Mouse (Mus musculus): Measurements from ENCODE around the gene Hist1h4c. TPM values are rescaled to one million over a fixed set of nuclear protein-coding genes. Genes with fewer than 3 reads are reported as not detected.
"Not testable (repeated sequence)": the region's sequence is repeated elsewhere in the genome, so short reads cannot be mapped to it uniquely, and the experiment has no call there.

Gene Hist1h4c
- total RNA-seq, 2 experiments from 2014 or later, result 107 to 117 TPM

DNA sequence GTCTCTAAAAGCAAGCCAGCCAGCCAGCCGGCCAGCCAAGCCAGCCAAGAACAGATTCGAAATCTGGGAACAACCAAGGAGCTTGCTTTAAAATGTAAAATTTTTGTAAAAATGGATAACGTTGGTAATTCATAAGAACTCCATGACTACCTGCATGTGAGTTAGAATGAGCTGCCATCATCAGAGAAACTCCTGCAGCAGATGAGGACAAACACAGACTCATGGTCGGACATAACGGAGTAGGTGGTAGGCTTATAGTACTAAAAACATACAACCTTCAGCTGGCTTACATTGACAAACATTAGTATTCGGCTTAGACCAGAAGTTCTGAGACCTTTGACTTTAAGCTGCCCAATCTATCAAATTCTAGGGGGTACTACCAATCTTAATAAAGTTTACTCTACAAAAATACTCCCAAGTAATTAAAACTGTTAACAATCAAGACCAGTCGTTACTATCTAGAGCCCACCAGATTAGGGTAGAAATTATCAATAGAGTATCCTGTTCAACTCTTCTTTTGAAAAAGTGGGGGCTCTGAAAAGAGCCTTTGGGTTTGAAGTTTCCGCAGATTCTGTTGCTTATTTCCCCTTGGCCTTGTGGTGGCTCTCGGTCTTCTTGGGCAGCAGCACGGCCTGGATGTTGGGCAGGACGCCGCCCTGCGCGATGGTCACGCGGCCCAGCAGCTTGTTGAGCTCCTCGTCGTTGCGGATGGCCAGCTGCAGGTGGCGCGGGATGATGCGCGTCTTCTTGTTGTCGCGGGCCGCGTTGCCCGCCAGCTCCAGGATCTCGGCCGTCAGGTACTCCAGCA is 15.1 kb downstream of the Hist1h4c start:
- intact Hi-C loops (cut with DNase I), result loop anchor here (1.0 to 10.0 kb wide), 4 partner anchors 62 to 1958 kb away; partner anchors contain the start of genes Hist1h2ah, Hist1h2be, Hist1h2bk and Hist1h2bm
- DNase-seq (ENCODE audit: low spot score in 2 of 2), result not testable (repeated sequence)

DNA sequence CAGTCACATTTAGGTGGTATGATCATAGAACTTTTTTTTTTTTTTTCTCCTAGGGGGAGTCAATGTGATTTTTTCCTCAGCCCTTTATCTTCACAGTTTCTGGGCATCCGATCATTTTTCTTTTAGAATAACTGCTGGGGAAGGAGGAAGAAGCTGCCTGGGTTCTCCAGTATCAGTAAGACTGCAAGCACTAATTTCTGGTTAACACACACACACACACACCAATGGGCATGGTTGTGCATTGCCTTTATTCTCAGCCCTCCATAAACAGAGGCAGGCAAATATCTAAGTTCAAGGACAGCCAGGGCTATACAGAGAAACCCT is 15.7 kb downstream of the Hist1h4c start:
- intact Hi-C loops (cut with DNase I), result loop anchor here (5.0 to 10.0 kb wide), 3 partner anchors 95 to 1958 kb away; partner anchors contain the start of genes Hist1h2ah, Hist1h2bk and Hist1h2bm
- no peak for DNase-seq (ENCODE audit: low spot score in 2 of 2)

DNA sequence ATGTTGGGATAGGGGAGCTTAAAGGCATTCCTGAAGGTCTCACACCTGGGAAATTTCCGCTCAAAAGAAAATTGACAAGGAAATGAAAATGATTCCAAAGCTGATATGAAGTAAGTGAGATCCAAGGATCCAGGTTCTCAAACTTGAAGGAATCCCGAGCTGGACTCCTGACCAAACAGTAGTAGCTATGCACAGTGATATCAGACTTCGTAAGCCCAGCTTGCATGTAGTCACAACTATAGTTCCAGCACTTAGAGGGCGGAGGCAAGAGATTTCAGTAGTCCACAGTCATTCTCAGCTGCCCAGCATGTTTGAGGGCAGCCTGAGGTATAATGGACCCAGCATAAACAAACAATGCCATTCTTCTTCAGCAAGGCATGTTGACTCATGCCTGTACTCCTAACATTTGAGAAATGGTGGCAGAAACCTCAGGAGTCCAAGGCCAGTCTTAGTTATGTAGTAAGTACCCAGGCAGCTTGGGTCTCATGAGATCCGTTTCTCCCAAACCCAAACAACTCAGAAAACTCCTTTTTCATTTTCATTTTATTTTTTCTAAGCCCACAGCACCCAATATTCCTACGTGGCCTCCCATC is 16.2 kb downstream of the Hist1h4c start:
- no peak for DNase-seq (ENCODE audit: low spot score in 2 of 2)
- intact Hi-C loops (cut with DNase I), result loop anchor here (5.0 to 10.0 kb wide), 3 partner anchors 95 to 1957 kb away; partner anchors contain the start of genes Hist1h2ah, Hist1h2bk and Hist1h2bm

- DNase-seq (ENCODE audit: low spot score in 2 of 2), result no peak
- intact Hi-C loops (cut with DNase I), result no loop called here
Observed at GRCm38 (mm10) chr13:23662536-23662935, 35.7 kb downstream of the Hist1h4c start.

DNA sequence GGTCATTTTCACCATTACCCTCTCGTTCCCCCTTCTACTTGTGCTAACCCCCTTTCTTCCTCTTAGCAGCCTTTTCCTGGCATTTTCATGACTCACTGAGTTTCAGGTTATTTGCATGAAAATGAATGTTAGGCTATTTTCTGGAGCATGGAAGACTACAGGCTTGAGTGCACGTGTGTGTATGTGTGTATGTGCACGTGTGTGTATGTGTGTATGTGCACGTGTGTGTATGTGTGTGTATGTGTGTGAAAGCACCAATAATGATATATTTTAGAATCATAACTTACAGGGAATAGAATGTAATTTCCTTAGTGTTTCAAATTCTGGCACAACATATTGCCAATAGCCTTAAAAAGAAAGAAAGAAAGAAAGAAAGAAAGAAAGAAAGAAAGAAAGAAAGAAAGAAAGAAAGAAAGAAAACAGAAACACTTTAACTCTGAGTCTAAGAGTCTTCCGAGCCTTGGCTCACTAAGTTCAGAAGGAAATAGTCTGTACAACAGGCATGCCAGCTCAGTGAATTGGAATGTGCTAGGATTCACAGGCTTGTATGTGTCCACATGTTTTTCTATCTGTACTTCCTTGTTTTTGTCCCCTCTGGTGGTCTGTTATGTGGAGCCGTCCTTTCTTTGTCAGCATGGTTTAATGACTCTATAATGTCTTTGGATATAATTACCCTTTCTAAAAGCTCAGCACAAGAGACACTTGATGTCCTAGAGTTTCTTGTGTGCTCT is 38.5 kb downstream of the Hist1h4c start:
- intact Hi-C loops (cut with DNase I), result no loop called here
- DNase-seq (ENCODE audit: low spot score in 2 of 2), result no peak

Small RNAs within 50 kb of the gene (microRNA-seq; reads per million reads assigned to microRNA genes)
- not detected for gene Gm44314
- gene Gm44350, result not detected

Other genes with a start within 250 kb of the Hist1h4c start
- not detected for gene Btn1a1, start 232.6 kb downstream of the Hist1h4c start, total RNA-seq (2021)
- gene Btn2a2, start 209.6 kb downstream of the Hist1h4c start, total RNA-seq (2021), result 1 to 10 TPM in 1 of 2 experiments, under 1 TPM in 1; 0.93 to 1.5 TPM
- gene Hist1h4h, start 167.4 kb downstream of the Hist1h4c start, total RNA-seq (2021), result 100 to 1,000 TPM; 319 to 326 TPM
- 1 to 10 TPM; 6.2 to 7.0 TPM for gene Hist1h2af, start 164.5 kb downstream of the Hist1h4c start, total RNA-seq (2021)
- gene Hist1h3g, start 163.0 kb downstream of the Hist1h4c start, total RNA-seq (2021), result 1 to 10 TPM; 3.6 to 4.6 TPM
- 1 to 10 TPM in 1 of 2 experiments, under 1 TPM in 1; 0.79 to 1.2 TPM for gene Hist1h2bh, start 155.1 kb downstream of the Hist1h4c start, total RNA-seq (2021)
- 10 to 100 TPM; 17.9 to 18.2 TPM for gene Hist1h3f, start 154.4 kb downstream of the Hist1h4c start, total RNA-seq (2021)
- 100 to 1,000 TPM; 173 to 184 TPM for gene Hist1h4f, start 146.8 kb downstream of the Hist1h4c start, total RNA-seq (2021)
- 1 to 10 TPM; 4.7 to 6.5 TPM for gene Hist1h1d, start 145.2 kb downstream of the Hist1h4c start, total RNA-seq (2021)
- gene Hist1h3e, start 136.1 kb downstream of the Hist1h4c start, total RNA-seq (2021), result 10 to 100 TPM; 46.6 to 51.6 TPM
- 1 to 10 TPM; 6.2 to 7.8 TPM for gene Hist1h2ae, start 127.2 kb downstream of the Hist1h4c start, total RNA-seq (2021)
- gene Hist1h2bg, start 127.1 kb downstream of the Hist1h4c start, total RNA-seq (2021), result 10 to 100 TPM; 86.3 to 99.7 TPM
- 10 to 100 TPM; 20.6 to 28.9 TPM for gene Hist1h2bf, start 124.3 kb downstream of the Hist1h4c start, total RNA-seq (2021)
- 1 to 10 TPM; 3.1 to 8.2 TPM for gene Hist1h2ad, start 124.1 kb downstream of the Hist1h4c start, total RNA-seq (2021)
- gene Hist1h3d, start 122.7 kb downstream of the Hist1h4c start, total RNA-seq (2021), result 10 to 100 TPM in 1 of 2 experiments, 1 to 10 TPM in 1; 7.7 to 10.8 TPM
- gene Hist1h4d, start 116.9 kb downstream of the Hist1h4c start, total RNA-seq (2021), result 100 to 1,000 TPM; 160 to 166 TPM
- gene Hist1h2be, start 77.3 kb downstream of the Hist1h4c start, total RNA-seq (2021), result 1 to 10 TPM; 7.0 to 7.4 TPM
- gene Hist1h1e, start 75.9 kb downstream of the Hist1h4c start, total RNA-seq (2021), result 10 to 100 TPM; 70.8 to 73.2 TPM
- gene Hist1h2ac, start 14.5 kb downstream of the Hist1h4c start, total RNA-seq (2021), result 1 to 10 TPM; 2.5 to 2.9 TPM
- gene Hist1h2bc, start 14.3 kb downstream of the Hist1h4c start, total RNA-seq (2021), result 10 to 100 TPM; 32.1 to 33.8 TPM
- gene Hist1h1t, start 2.6 kb downstream of the Hist1h4c start, total RNA-seq (2021), result not detected
- gene Hfe, start 12.4 kb upstream of the Hist1h4c start, total RNA-seq (2021), result 1 to 10 TPM; 2.4 to 3.7 TPM
- 10 to 100 TPM; 68.2 to 74.7 TPM for gene Hist1h1c, start 40.4 kb upstream of the Hist1h4c start, total RNA-seq (2021)
- 1 to 10 TPM; 1.9 to 2.6 TPM for gene Hist1h3c, start 47.1 kb upstream of the Hist1h4c start, total RNA-seq (2021)
- gene Hist1h2bb, start 48.3 kb upstream of the Hist1h4c start, total RNA-seq (2021), result 10 to 100 TPM; 17.9 to 19.8 TPM
- 10 to 100 TPM; 28.3 to 44.5 TPM for gene Hist1h2ab, start 52.7 kb upstream of the Hist1h4c start, total RNA-seq (2021)
- gene Hist1h3b, start 53.8 kb upstream of the Hist1h4c start, total RNA-seq (2021), result 10 to 100 TPM in 1 of 2 experiments, 1 to 10 TPM in 1; 9.7 to 14.5 TPM
- gene Hist1h4b, start 58.6 kb upstream of the Hist1h4c start, total RNA-seq (2021), result 10 to 100 TPM; 87.5 to 90.3 TPM
- gene Hist1h4a, start 62.8 kb upstream of the Hist1h4c start, total RNA-seq (2021), result 10 to 100 TPM; 62.2 to 71.7 TPM
- 10 to 100 TPM; 41.3 to 42.8 TPM for gene Hist1h3a, start 63.9 kb upstream of the Hist1h4c start, total RNA-seq (2021)
- gene Hist1h1a, start 65.2 kb upstream of the Hist1h4c start, total RNA-seq (2021), result 10 to 100 TPM; 26.1 to 28.4 TPM
- gene Trim38, start 71.5 kb upstream of the Hist1h4c start, total RNA-seq (2021), result not detected
- not detected for gene Slc17a2, start 108.5 kb upstream of the Hist1h4c start, total RNA-seq (2021)
- gene Slc17a3, start 141.0 kb upstream of the Hist1h4c start, total RNA-seq (2021), result not detected
- not detected for gene Slc17a1, start 169.3 kb upstream of the Hist1h4c start, total RNA-seq (2021)
- not detected for gene Slc17a4, start 216.6 kb upstream of the Hist1h4c start, total RNA-seq (2021)
- gene Hist1h2ba, start 235.7 kb upstream of the Hist1h4c start, total RNA-seq (2021), result not detected
- gene Hist1h2aa, start 236.0 kb upstream of the Hist1h4c start, total RNA-seq (2021), result not detected

All from left cerebral cortex, postnatal 36 days (tissue).